Mouse (Mus musculus) cerebellum, adult 2 months (tissue): ENCODE data around the gene St6galnac6. TPM values are rescaled to one million over a fixed set of nuclear protein-coding genes. Genes with fewer than 3 reads are reported as not detected.

Experiments
- DNase-seq, 2 experiments: peaks; one replicate each; pipeline ENCODE4 v3.0.0; 2021
- H3K27ac ChIP-seq: fragments of 200-500 bp; 2 replicates; pipeline ENCODE4 v1.5.1; 2012; ENCODE audit warnings: low read length, control low read depth, inconsistent platforms; ENCODE audit not compliant: insufficient read depth
- H3K27me3 ChIP-seq: fragments of 200-500 bp; 2 replicates; pipeline ENCODE4 v1.6.1; 2012; ENCODE audit warnings: inconsistent platforms, mild to moderate bottlenecking, low read length, moderate library complexity; ENCODE audit not compliant: control insufficient read depth, insufficient read depth
- H3K4me1 ChIP-seq: fragments of 200-500 bp; 2 replicates; pipeline ENCODE4 v1.6.1; 2011; ENCODE audit warnings: low read length; ENCODE audit not compliant: control insufficient read depth, insufficient read depth
- H3K4me3 ChIP-seq: fragments of 200-500 bp; replicated peaks from 2 replicates; pipeline ENCODE3; 2011; ENCODE audit warnings: mild to moderate bottlenecking, low read depth, low read length, control low read depth; ENCODE audit not compliant: insufficient read depth
- CTCF ChIP-seq: fragments of 200-500 bp; IDR thresholded peaks from 2 replicates; pipeline ENCODE4 v1.5.1; 2011; ENCODE audit warnings: low read depth, mild to moderate bottlenecking, control low read depth, low read length, moderate library complexity, borderline replicate concordance; ENCODE audit not compliant: insufficient read depth
- POLR2A ChIP-seq: fragments of 200-500 bp; IDR thresholded peaks from 2 replicates; pipeline ENCODE4 v1.6.1; 2011; ENCODE audit warnings: low read length, control low read depth, borderline replicate concordance; ENCODE audit not compliant: insufficient read depth
- WGBS: fragments of 180-500 bp; shearing (Covaris S2); methylation state at CpG from one replicate; pipeline ENCODE4 v1.1.7; 2018; 5-methylcytosine and 5-hydroxymethylcytosine counted together
- polyA plus RNA-seq: library from polyadenylated mRNA; depleted of rRNA; stranded (reverse); fragments of >200 nt; gene quantifications from 2 replicates; pipeline ENCODE4 v1.2.3, GENCODE M21; 2012

Gene St6galnac6
- polyA plus RNA-seq, 1 experiment = 89.5 TPM

DNA sequence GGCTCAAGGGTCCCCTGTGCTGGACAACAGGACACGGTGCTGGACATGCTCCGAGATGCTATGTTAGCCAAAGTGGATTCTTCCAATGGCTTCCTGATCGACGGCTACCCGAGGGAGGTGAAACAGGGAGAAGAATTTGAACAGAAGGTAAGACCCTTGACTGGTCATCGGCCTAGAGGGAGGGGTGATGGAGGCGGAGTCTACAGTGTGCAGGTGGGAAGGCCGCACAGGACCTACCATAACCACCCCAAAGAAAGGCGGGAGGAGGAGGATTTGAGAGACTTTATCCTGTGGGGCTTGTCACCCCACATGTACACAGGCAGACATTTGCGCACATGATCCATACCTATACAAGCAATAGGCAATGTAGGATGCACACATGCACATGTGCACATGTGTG lies 31.5 kb downstream of the St6galnac6 start:
- no peak for TF ChIP-seq CTCF
- TF ChIP-seq POLR2A = no peak
- Histone ChIP-seq H3K4me3 (no peak overlapping the region), H3K27ac (no peak overlapping the region), H3K27me3 (no peaks in the 10 kb centered on the region), H3K4me1 (peaks cover 53% of the 10 kb centered on the region)
- 82% methylated on average over 10 of the region's 10 CpGs for WGBS
- no peak for DNase-seq

DNA sequence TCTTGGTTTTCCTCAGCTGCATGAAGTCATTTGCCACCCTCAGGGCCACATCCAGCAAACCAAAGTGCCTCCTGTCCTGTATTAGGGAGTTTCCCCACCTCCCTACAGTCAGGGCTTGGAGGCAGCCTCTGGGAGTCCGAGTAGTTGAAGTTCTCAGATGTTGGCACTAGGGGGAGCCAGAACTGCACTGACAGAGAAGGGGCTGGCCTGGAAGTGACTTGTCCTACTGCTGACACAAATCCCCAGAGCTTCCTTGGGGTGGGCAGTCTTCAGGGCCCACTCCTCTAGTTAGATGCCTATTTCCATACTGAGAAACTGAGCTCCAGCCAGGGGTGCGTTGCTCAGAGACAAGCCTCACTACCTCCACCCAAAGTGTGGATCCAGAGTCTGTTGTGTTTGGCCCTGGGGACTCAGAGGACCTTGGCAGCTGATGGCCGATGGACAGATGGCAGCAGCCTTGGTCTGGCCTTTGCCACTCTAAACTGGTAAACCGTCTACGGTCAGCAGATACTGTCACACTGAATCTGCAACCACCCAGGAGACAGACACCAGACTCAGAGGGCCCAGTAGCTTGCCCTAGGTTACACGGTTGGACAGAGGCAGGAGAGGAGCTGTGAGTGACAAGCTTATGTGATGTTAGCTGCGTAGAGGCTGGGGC lies 32.4 kb downstream of the St6galnac6 start:
- TF ChIP-seq CTCF (peak; percentile 92), POLR2A (no peak)
- 4% methylated on average over 7 of the region's 7 CpGs for WGBS
- DNase-seq = peak; percentile 75 to 82
- Histone ChIP-seq H3K4me3 (no peak overlapping the region), H3K27ac (peak overlapping the region; percentile 60), H3K4me1 (peaks cover 47% of the 10 kb centered on the region), H3K27me3 (no peaks in the 10 kb centered on the region)

DNA sequence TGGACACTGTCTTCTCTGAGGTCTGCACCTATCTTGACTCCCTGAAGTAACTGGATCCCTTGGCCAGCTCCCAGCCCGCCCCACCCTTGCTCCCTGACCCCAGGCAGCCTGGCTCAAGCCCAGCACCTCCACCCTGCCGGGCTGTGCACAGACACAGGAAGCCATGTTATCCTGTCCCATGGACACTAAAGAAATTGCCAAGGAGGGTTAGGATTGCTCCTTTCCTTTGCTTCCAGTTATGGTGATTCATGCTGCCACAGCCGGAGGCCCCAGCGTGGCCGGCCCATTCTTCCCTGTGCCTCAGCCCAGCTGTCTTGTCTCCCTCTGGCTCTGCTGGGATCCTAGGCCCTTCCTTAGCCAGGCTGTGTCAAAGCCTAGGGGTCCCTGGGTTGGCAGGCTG lies 34.2 kb downstream of the St6galnac6 start:
- WGBS = 40% methylated on average over 5 of the region's 5 CpGs
- no peak overlapping the region for H3K27ac ChIP-seq
- no peak for DNase-seq
- no peak overlapping the region for H3K4me3 ChIP-seq
- H3K4me1 ChIP-seq = peaks cover 29% of the 10 kb centered on the region
- H3K27me3 ChIP-seq = no peaks in the 10 kb centered on the region
- TF ChIP-seq CTCF (no peak), POLR2A (no peak)

DNA sequence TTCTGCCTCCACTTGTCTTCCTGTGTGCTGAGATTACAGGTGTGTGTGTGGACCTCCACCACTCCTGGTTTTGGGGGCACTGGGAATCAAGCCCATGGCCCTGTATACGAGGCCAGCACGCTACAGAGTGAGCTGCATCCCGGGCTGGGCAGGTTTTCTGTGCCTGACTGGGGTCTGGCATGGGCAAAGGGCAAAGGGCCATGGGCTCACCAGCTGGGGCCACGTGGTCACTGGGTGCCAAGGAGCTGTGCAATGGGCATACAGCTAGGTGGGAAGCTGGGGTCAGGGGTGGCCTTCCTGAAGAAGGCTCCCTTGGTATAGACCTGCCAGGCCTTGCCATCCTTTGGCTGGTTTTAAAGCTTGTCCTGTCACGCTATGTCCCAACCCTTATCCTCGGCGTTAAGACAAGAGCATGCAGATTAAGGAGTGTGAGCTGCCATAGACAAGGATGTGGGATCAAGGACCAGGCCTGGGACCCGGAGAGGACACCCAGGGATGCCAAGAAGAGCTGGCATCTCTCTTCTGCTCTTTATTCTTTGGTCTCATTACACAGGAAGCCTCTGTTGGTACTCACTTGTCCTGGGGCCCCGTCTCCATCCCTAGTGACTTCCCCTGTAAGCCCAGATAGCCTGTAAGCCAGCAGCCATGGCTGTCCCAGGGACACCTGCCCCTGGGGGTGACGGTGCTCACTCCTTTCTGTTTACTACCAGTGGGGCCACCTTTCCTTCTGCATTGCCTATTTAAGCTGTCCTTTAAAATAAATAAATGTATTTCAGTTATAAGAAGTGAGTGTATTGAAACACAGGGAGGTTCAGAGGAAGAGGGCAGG lies 35.0 kb downstream of the St6galnac6 start:
- TF ChIP-seq CTCF = no peak
- TF ChIP-seq POLR2A = no peak
- DNase-seq = no peak
- H3K27me3 ChIP-seq = no peaks in the 10 kb centered on the region
- peaks cover 21% of the 10 kb centered on the region for H3K4me1 ChIP-seq
- no peak overlapping the region for H3K4me3 ChIP-seq
- 81% methylated on average over 10 of the region's 10 CpGs for WGBS
- H3K27ac ChIP-seq = no peak overlapping the region

DNA sequence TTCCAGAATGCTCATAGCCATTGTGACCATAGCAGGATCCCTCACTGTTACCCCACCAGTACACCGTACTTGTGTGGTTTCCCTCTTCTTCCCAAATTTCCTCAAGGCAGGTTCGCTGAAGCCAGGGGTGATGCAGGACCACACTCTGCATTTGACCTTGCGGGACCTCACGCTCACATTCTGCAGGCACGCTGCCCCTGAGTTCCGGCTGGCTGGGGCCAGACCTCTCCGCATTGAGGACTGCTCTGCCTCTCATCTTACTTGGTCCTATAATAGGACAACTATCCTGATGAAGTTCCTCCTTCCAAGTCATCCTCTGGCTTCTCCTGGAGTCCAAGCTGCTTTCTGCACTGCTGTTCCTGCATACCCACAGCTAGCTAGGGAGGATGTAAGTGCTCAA lies 37.1 kb downstream of the St6galnac6 start:
- peaks cover 19% of the 10 kb centered on the region for H3K4me1 ChIP-seq
- no peak for DNase-seq
- no peak overlapping the region for H3K27ac ChIP-seq
- 93% methylated on average over 7 of the region's 7 CpGs for WGBS
- no peaks in the 10 kb centered on the region for H3K27me3 ChIP-seq
- TF ChIP-seq POLR2A (no peak), CTCF (no peak)
- H3K4me3 ChIP-seq = no peak overlapping the region

DNA sequence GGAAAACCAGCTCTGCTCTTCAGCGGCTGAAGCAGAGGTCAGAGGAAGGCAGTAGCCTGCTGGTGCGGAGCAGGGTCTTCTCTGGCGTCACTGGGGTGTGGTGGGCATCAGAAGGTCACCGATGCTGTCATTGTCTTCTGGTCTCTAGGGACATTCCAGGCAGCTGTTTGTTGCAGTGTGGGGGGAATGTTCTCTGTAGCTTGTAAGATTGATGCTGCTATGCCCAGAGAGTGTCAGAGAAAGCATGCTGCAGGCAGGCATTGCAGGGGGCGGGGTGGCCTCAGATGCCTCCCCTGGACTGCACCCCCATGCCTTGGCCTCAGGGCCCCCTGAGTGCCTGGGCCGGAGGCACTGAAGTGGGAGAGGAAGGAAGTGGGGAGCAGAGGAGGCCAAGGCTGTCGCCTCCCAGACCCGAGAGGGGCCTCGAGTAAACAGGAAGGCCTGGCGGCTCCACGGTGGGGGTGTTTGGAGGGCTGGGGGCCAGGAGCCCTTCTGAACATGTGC lies 38.3 kb downstream of the St6galnac6 start:
- H3K27me3 ChIP-seq = no peaks in the 10 kb centered on the region
- H3K4me1 ChIP-seq = peaks cover 8% of the 10 kb centered on the region
- WGBS = 40% methylated on average over 11 of the region's 11 CpGs
- TF ChIP-seq CTCF (no peak), POLR2A (no peak)
- H3K4me3 ChIP-seq = no peak overlapping the region
- DNase-seq = no peak
- H3K27ac ChIP-seq = no peak overlapping the region

DNA sequence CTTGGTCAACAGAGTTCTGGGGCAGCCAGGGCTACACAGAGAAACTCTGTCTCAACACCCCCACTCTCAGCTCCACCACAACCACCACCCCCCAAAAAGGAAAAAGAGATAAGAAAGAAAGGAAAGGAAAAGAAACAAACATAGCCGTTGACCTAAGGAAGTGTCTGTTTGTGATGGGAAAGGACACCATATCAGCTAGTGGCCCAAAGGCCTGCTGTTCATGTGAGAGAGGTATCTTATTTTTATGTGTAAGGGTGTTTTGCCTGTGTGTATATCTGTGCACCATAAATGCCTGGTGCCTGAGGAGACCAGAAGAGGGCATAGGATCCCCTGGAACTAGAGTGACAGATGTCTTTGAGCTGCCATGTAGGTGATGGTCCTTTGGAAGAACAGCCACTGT lies 40.1 kb downstream of the St6galnac6 start:
- DNase-seq = no peak
- Histone ChIP-seq H3K27me3 (no peaks in the 10 kb centered on the region), H3K27ac (no peak overlapping the region), H3K4me3 (no peak overlapping the region), H3K4me1 (no peaks in the 10 kb centered on the region; the same call in 1 of the 2 replicates)
- WGBS = 97% methylated on average over 1 of the region's 1 CpGs
- TF ChIP-seq POLR2A (no peak), CTCF (no peak)
